Mouse (Mus musculus) midbrain, embryonic 11.5 days (tissue): ENCODE measurements at regions not wholly inside any gene's neighbourhood (a gene's known extent, or its start where the extent isn't known, plus 50 kb on each side); places are given as distances from the start of the nearest gene placed in this dataset.

Experiments used
- ATAC-seq: fragments of 200-750 bp; cut with Nextera tagmentation; 2 replicates; pipeline ENCODE4 v1.8.0; 2017; ENCODE audit warnings: moderate TSS enrichment, moderate library complexity; ENCODE audit not compliant: low FRiP score
- DNase-seq: peaks from one replicate; pipeline ENCODE4 v3.0.0; 2015; ENCODE audit warnings: low spot score; ENCODE audit errors: missing footprints
- H3K27ac ChIP-seq: fragments of 300-500 bp; sonication (generic); 2 replicates; pipeline ENCODE4 v1.5.1; 2014; ENCODE audit warnings: low read depth, low read length
- H3K27me3 ChIP-seq: fragments of 300-500 bp; sonication (generic); 2 replicates; pipeline ENCODE4 v1.6.1; 2014; ENCODE audit warnings: mild to moderate bottlenecking, low read length, moderate library complexity, mixed read lengths; ENCODE audit not compliant: control insufficient read depth, insufficient read depth
- H3K36me3 ChIP-seq: fragments of 300-500 bp; sonication (generic); 2 replicates; pipeline ENCODE4 v1.6.1; 2014; ENCODE audit warnings: mild to moderate bottlenecking, low read length, moderate library complexity, mixed read lengths; ENCODE audit not compliant: control insufficient read depth, insufficient read depth
- H3K4me1 ChIP-seq: fragments of 300-500 bp; sonication (generic); 2 replicates; pipeline ENCODE4 v1.6.1; 2014; ENCODE audit warnings: low read length; ENCODE audit not compliant: control insufficient read depth, insufficient read depth
- H3K4me2 ChIP-seq: fragments of 300-500 bp; sonication (generic); 2 replicates; pipeline ENCODE4 v1.6.1; 2014; ENCODE audit warnings: mild to moderate bottlenecking, moderate library complexity
- H3K4me3 ChIP-seq: fragments of 300-500 bp; sonication (generic); 2 replicates; pipeline ENCODE4 v1.5.1; 2014; ENCODE audit warnings: low read depth, low read length
- H3K9ac ChIP-seq: fragments of 300-500 bp; sonication (generic); 2 replicates; pipeline ENCODE4 v1.6.1; 2014; ENCODE audit warnings: low read length
- H3K9me3 ChIP-seq: fragments of 300-500 bp; sonication (generic); 2 replicates; pipeline ENCODE4 v1.6.1; 2016; ENCODE audit warnings: low read length; ENCODE audit not compliant: control insufficient read depth
- WGBS: fragments of 180-500 bp; shearing (Covaris S2); extraction: QIAGEN DNeasy Blood & Tissue Kit; methylation state at CpG from one replicate; pipeline ENCODE4 v1.1.7; 2014; 5-methylcytosine and 5-hydroxymethylcytosine counted together

DNA sequence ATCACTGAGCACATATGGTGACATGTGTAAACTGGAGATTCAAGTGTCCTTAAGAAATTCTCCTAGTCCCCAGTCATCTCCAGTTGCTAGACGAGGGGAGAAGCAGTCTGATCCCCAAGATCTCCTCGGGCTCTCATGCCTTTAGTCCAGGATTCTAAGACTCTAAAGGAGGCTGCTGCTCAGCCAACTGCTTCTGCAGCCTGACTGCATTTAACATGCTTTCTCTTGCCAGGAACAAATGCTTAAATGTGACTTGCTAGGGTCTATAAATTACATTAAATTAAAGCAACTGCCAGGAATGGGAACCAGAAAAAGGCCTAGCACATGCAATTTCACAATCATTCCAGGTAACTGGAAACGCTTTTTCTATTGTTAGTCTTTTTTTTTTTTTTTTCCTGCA lies 599.8 kb upstream of the Gcfc2 start:
- DNase-seq = no peak
- WGBS = 86% methylated on average over 3 of the region's 3 CpGs

DNA sequence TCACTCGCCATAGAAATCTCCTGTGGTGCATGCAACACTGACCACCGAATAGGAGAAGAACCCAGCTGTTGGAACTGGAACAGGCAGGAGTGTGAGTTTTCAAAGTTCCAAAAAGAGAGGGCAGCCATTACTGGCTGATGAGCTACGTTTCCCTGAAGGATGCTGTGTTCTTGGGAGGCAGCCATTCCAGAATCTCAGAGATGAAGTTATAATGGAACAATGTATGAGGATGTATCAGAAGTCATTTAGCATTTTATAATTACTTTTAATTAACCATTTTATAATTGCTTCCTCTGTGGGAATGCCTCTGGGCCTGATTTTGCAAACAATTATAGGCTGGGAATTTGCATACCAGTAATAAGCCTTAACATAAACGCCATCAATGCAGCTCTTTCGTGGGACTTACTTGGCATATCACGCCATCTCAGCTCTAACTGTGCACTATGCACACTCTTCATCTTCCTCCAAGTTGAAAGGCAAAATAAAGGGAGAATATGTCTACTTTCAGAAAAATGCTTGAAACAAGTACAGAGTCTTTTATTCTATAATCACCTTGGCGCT lies 559.4 kb upstream of the Gcfc2 start:
- 84% methylated on average over 7 of the region's 7 CpGs for WGBS
- H3K4me3 ChIP-seq = no peak overlapping the region
- ATAC-seq (no peak), DNase-seq (no peak)
- no peaks in the 10 kb centered on the region for H3K4me1 ChIP-seq
- H3K27me3 ChIP-seq = no peaks in the 10 kb centered on the region
- no peak overlapping the region for H3K4me2 ChIP-seq
- H3K27ac ChIP-seq = no peak overlapping the region
- no peaks in the 10 kb centered on the region for H3K36me3 ChIP-seq
- H3K9me3 ChIP-seq = no peaks in the 10 kb centered on the region
- no peak overlapping the region for H3K9ac ChIP-seq

More for the DNA sequence above, 599.8 kb upstream of the Gcfc2 start:
- Histone ChIP-seq H3K4me1 (no peaks in the 10 kb centered on the region), H3K4me2 (no peak overlapping the region), H3K27me3 (no peaks in the 10 kb centered on the region), H3K9ac (no peak overlapping the region), H3K9me3 (no peaks in the 10 kb centered on the region), H3K27ac (no peak overlapping the region), H3K4me3 (no peak overlapping the region), H3K36me3 (no peaks in the 10 kb centered on the region)
- no peak for ATAC-seq

GRCm38 (mm10) chr6:81388484-81388883 lies 535.0 kb upstream of the Gcfc2 start:
- H3K27ac ChIP-seq = no peak overlapping the region
- WGBS = 85% methylated on average over 4 of the region's 4 CpGs
- H3K9ac ChIP-seq = no peak overlapping the region
- H3K27me3 ChIP-seq = no peaks in the 10 kb centered on the region
- ATAC-seq (no peak), DNase-seq (no peak)
- H3K4me1 ChIP-seq = no peaks in the 10 kb centered on the region
- H3K4me3 ChIP-seq = no peak overlapping the region
- H3K9me3 ChIP-seq = no peaks in the 10 kb centered on the region
- no peak overlapping the region for H3K4me2 ChIP-seq
- H3K36me3 ChIP-seq = no peaks in the 10 kb centered on the region

GRCm38 (mm10) chr6:81403122-81403521 lies 520.3 kb upstream of the Gcfc2 start:
- Histone ChIP-seq H3K36me3 (no peaks in the 10 kb centered on the region), H3K9me3 (no peaks in the 10 kb centered on the region), H3K27ac (no peak overlapping the region), H3K27me3 (no peaks in the 10 kb centered on the region), H3K4me1 (no peaks in the 10 kb centered on the region), H3K4me2 (no peak overlapping the region), H3K4me3 (no peak overlapping the region), H3K9ac (no peak overlapping the region)
- ATAC-seq = peak; percentile 82
- DNase-seq = no peak

GRCm38 (mm10) chr6:81413611-81414010 lies 509.9 kb upstream of the Gcfc2 start:
- H3K9me3 ChIP-seq = no peaks in the 10 kb centered on the region

DNA sequence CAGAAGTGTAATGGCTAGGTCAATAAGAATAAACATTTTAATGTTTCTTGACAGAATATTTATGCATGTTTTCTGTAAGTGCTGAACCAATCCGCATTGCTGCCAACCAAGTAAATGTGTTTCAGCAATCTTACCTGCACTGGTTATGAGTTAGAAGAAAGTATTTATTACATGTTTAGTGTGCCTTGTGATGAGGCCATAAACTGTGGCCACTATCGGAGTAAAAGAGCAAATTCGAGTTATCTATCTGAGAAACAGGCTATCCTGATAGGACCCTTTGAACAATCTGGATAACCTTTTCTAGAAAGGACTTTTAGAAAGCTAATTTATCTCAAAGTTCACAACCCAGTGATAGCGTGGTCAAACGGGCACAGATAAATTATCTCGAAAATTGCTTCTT lies 488.7 kb upstream of the Gcfc2 start:
- Histone ChIP-seq H3K9ac (no peak overlapping the region), H3K4me2 (no peak overlapping the region), H3K4me3 (no peak overlapping the region), H3K4me1 (no peaks in the 10 kb centered on the region), H3K27me3 (no peaks in the 10 kb centered on the region), H3K27ac (no peak overlapping the region), H3K36me3 (no peaks in the 10 kb centered on the region), H3K9me3 (no peaks in the 10 kb centered on the region)
- no peak for ATAC-seq
- DNase-seq = no peak
- 88% methylated on average over 6 of the region's 6 CpGs for WGBS

More at GRCm38 (mm10) chr6:81413611-81414010, 509.9 kb upstream of the Gcfc2 start:
- no peak for ATAC-seq
- Histone ChIP-seq H3K4me3 (no peak overlapping the region), H3K36me3 (no peaks in the 10 kb centered on the region), H3K4me1 (no peaks in the 10 kb centered on the region), H3K27me3 (no peaks in the 10 kb centered on the region), H3K9ac (no peak overlapping the region), H3K27ac (no peak overlapping the region), H3K4me2 (no peak overlapping the region)
- WGBS = 92% methylated on average over 5 of the region's 5 CpGs
- no peak for DNase-seq

DNA sequence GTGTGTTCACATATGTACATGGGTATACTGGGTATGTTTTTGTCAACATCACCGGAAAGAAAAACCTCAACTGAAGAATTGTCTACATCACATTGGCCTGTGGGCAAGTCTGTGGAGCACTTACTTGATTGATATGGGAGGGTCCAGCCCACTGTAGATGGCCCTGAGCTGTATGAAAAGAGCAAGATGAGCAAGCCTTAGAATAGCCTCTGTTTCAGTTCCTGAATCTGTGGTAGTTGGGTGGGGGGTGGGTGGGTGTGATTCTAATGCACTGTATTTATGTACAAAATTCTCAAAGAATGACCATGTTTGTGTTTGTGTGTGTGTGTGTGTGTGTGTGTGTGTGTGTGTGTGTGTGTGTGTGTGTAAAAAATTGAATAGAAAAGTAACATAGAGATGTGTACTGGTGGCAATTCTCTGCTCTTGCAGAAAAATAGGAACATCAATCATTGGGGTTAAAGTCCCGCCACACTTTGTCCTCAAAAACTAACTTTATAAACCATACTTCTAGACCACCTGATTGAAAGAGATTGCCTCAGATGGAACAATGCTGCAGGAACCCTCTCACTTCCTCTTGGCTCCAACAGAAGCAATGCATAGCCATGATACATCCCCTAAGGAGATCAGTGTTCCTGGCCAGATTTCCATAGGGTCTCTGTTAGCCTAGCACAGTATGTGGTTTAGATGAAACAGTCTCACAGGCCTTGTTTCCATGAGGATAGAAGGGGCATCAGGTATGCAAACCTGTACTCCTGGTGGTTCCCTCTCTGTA lies 484.3 kb upstream of the Gcfc2 start:
- no peak overlapping the region for H3K27ac ChIP-seq
- H3K4me3 ChIP-seq = no peak overlapping the region
- H3K9me3 ChIP-seq = no peaks in the 10 kb centered on the region
- 89% methylated on average over 2 of the region's 2 CpGs for WGBS
- ATAC-seq = no peak
- no peaks in the 10 kb centered on the region for H3K27me3 ChIP-seq
- H3K4me2 ChIP-seq = no peak overlapping the region
- no peaks in the 10 kb centered on the region for H3K36me3 ChIP-seq
- no peak for DNase-seq
- H3K4me1 ChIP-seq = no peaks in the 10 kb centered on the region
- H3K9ac ChIP-seq = no peak overlapping the region

DNA sequence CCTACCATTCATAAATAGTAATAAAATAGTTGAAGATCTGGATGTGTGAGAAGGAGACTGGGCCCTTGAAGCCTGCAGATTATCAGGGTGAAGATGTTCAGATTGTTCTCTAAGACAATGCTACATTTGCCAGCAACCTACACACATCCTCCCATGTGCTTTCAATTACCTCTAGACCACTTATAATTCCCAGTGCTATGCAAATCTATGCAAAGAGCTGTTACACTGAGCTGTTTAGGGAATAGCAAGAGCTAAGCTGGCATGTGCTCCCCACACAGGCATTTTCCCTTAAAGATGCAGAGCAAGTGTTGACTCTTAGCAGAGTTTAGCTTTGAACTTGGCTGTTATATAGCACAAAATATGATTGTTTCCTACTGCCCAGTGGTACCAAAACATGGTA lies 482.1 kb upstream of the Gcfc2 start:
- H3K4me3 ChIP-seq = no peak overlapping the region
- no peak overlapping the region for H3K27ac ChIP-seq
- H3K9me3 ChIP-seq = no peaks in the 10 kb centered on the region
- no peak overlapping the region for H3K4me2 ChIP-seq
- ATAC-seq = no peak
- no peaks in the 10 kb centered on the region for H3K4me1 ChIP-seq
- no peak for DNase-seq
- no peak overlapping the region for H3K9ac ChIP-seq
- H3K27me3 ChIP-seq = no peaks in the 10 kb centered on the region
- H3K36me3 ChIP-seq = no peaks in the 10 kb centered on the region

DNA sequence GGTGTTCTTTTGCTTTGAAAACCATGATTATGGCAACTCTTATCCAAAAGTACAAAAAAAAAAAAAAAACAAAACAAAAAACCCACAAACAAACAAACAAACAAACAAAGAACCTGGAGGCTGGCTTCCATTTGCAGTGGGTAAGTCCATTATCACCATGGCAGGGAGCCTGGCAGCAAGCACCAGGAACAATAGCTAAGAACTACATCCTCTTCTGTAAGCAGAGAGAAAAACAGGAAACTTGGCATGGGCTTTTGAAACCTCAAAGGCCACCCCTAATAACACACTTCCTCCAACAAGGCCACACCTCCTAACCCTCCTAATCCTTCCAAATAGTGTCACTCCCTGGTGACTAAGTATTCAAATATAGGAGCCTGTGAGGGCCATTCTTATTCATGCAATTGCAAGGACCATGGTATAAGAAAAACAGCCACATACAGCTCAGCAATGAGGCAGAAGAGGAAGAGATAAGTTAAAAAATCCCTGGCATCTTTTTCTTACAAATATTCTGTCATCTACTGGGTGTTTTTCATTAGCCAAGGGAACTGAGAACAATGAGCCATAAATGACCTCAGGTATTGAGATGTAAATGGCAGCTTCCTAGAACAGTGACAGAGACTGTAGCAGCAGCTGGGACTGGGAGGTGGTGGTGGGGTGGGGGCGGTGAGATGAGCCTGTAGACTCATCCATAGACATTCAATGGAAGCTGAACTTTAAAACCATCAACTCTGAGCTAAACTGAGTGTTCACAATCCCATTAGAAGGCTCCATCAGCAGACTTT lies 477.3 kb upstream of the Gcfc2 start:
- Histone ChIP-seq H3K36me3 (no peaks in the 10 kb centered on the region), H3K4me1 (no peaks in the 10 kb centered on the region), H3K27me3 (no peaks in the 10 kb centered on the region), H3K9me3 (no peaks in the 10 kb centered on the region), H3K27ac (no peak overlapping the region), H3K4me3 (no peak overlapping the region), H3K9ac (no peak overlapping the region), H3K4me2 (no peak overlapping the region)
- WGBS = 81% methylated on average over 1 of the region's 1 CpGs
- DNase-seq = no peak
- no peak for ATAC-seq
